Mouse (Mus musculus) c-Kit-positive CD71-negative TER-119-negative erythroid progenitor cells, embryonic 14.5 days (primary cell): ENCODE measurements at regions not wholly inside any gene's neighbourhood (a gene's known extent, or its start where the extent isn't known, plus 50 kb on each side); places are given as distances from the start of the nearest gene placed in this dataset.

Experiments
- DNase-seq: peaks from one replicate; pipeline ENCODE4 v3.0.0-alpha.2; 2013; ENCODE audit warnings: low read depth

- DNase-seq = no peak
Measured at GRCm38 (mm10) chr10:21482659-21483058, 105.6 kb downstream of the Aldh8a1 start.

- no peak for DNase-seq
Measured at GRCm38 (mm10) chr10:21483373-21483772, 106.3 kb downstream of the Aldh8a1 start.

GRCm38 (mm10) chr10:21488374-21488930 lies 104.5 kb upstream of the 1700020N01Rik start:
- DNase-seq = no peak

- DNase-seq = no peak
Measured at GRCm38 (mm10) chr10:21490910-21491309, 102.0 kb upstream of the 1700020N01Rik start.

GRCm38 (mm10) chr10:21492254-21492894 lies 100.6 kb upstream of the 1700020N01Rik start:
- no peak for DNase-seq

GRCm38 (mm10) chr10:21494536-21494935 lies 98.4 kb upstream of the 1700020N01Rik start:
- DNase-seq = no peak

- DNase-seq = no peak
Measured at GRCm38 (mm10) chr10:21497110-21497509, 95.8 kb upstream of the 1700020N01Rik start.

- DNase-seq = no peak
Measured at GRCm38 (mm10) chr10:21498143-21498542, 94.8 kb upstream of the 1700020N01Rik start.

- DNase-seq = no peak
Measured at GRCm38 (mm10) chr10:21501658-21502057, 91.3 kb upstream of the 1700020N01Rik start.

GRCm38 (mm10) chr10:21504431-21504830 lies 88.5 kb upstream of the 1700020N01Rik start:
- DNase-seq = no peak

GRCm38 (mm10) chr10:21511386-21511785 lies 81.6 kb upstream of the 1700020N01Rik start:
- no peak for DNase-seq

GRCm38 (mm10) chr10:21512486-21512885 lies 80.5 kb upstream of the 1700020N01Rik start:
- no peak for DNase-seq

GRCm38 (mm10) chr10:21517721-21518120 lies 75.2 kb upstream of the 1700020N01Rik start:
- no peak for DNase-seq

- no peak for DNase-seq
Measured at GRCm38 (mm10) chr10:21520854-21521253, 72.1 kb upstream of the 1700020N01Rik start.

GRCm38 (mm10) chr10:21525555-21525954 lies 67.4 kb upstream of the 1700020N01Rik start:
- no peak for DNase-seq

- no peak for DNase-seq
Measured at GRCm38 (mm10) chr10:21528396-21528795, 64.5 kb upstream of the 1700020N01Rik start.

GRCm38 (mm10) chr10:21529098-21529749 lies 63.7 kb upstream of the 1700020N01Rik start:
- DNase-seq = no peak

GRCm38 (mm10) chr10:21532142-21532541 lies 60.8 kb upstream of the 1700020N01Rik start:
- DNase-seq = no peak

- no peak for DNase-seq
Measured at GRCm38 (mm10) chr10:21535631-21536030, 57.3 kb upstream of the 1700020N01Rik start.

- no peak for DNase-seq
Measured at GRCm38 (mm10) chr10:21538481-21538880, 54.5 kb upstream of the 1700020N01Rik start.
